Mouse (Mus musculus): ENCODE data around the gene Tsnax. TPM values are rescaled to one million over a fixed set of nuclear protein-coding genes. Genes with fewer than 3 reads are reported as not detected.

The Tsnax gene
- total RNA-seq, 4 experiments from 2014 or later: 82.7 to 94.0 (median 89.4) TPM

GRCm38 (mm10) chr8:125080388-125081344 is 67.9 kb downstream of the Tsnax start:
- no peak for DNase-seq (ENCODE audit: low spot score in 2 of 2)

GRCm38 (mm10) chr8:125083746-125084145 is 70.9 kb downstream of the Tsnax start:
- DNase-seq (ENCODE audit: low spot score in 2 of 2): peak; percentile 64 to 72

Small RNA genes within 50 kb of the gene (microRNA-seq; reads per million reads assigned to microRNA genes)
- gene Gm22197: not detected

Other genes with a start within 250 kb of the Tsnax start
- gene Trim67, start 219.9 kb upstream of the Tsnax start, total RNA-seq (2022): under 1 TPM in 2 of 4 experiments, not detected in 2; 0.19 to 0.36 TPM
- gene Gnpat, start 150.0 kb upstream of the Tsnax start, total RNA-seq (2022): 100 to 1,000 TPM; 145 to 180 (median 156) TPM
- 10 to 100 TPM; 31.8 to 34.8 (median 33.5) TPM for gene 2810004N23Rik, start 149.9 kb upstream of the Tsnax start, total RNA-seq (2022)
- 1 to 10 TPM; 7.8 to 8.1 (median 7.9) TPM for gene Exoc8, start 115.3 kb upstream of the Tsnax start, total RNA-seq (2022)
- 1 to 10 TPM; 6.1 to 7.3 (median 6.5) TPM for gene Sprtn, start 115.1 kb upstream of the Tsnax start, total RNA-seq (2022)
- 100 to 1,000 TPM; 170 to 209 (median 181) TPM for gene Egln1, start 63.7 kb upstream of the Tsnax start, total RNA-seq (2022)
- 1 to 10 TPM in 3 of 4 experiments, under 1 TPM in 1; 0.73 to 1.3 (median 1.2) TPM for gene Disc1, start 41.2 kb downstream of the Tsnax start, total RNA-seq (2022)